Mouse (Mus musculus) liver, embryonic 13.5 days (tissue): Measurements from ENCODE around the gene Hsd17b3. TPM values are rescaled to one million over a fixed set of nuclear protein-coding genes. Genes with fewer than 3 reads are reported as not detected.
A peak's percentile ranks its signal among the peaks of the same experiment; 100 is the strongest.

Source experiments
- ATAC-seq: fragments of 200-750 bp; cut with Nextera tagmentation; 2 replicates; pipeline ENCODE4 v1.8.0; 2017; ENCODE audit warnings: low read depth, mild to moderate bottlenecking, moderate number of reproducible peaks, moderate library complexity
- DNase-seq: peaks from one replicate; pipeline ENCODE4 v3.0.0; 2022
- H3K27ac ChIP-seq: fragments of 300-500 bp; sonication (generic); 2 replicates; pipeline ENCODE4 v1.5.1; 2015; ENCODE audit warnings: moderate library complexity, mild to moderate bottlenecking, inconsistent platforms
- H3K27me3 ChIP-seq: fragments of 300-500 bp; sonication (generic); 2 replicates; pipeline ENCODE4 v1.6.1; 2015; ENCODE audit warnings: mild to moderate bottlenecking, inconsistent platforms
- H3K36me3 ChIP-seq: fragments of 300-500 bp; sonication (generic); 2 replicates; pipeline ENCODE4 v1.6.1; 2015; ENCODE audit warnings: mild to moderate bottlenecking, inconsistent platforms
- H3K4me1 ChIP-seq: fragments of 300-500 bp; sonication (generic); replicated peaks from 2 replicates; pipeline ENCODE4 v1.6.1; 2015; ENCODE audit warnings: inconsistent platforms
- H3K4me2 ChIP-seq: fragments of 300-500 bp; sonication (generic); 2 replicates; pipeline ENCODE4 v1.6.1; 2015; ENCODE audit warnings: inconsistent platforms, mild to moderate bottlenecking, moderate library complexity
- H3K4me3 ChIP-seq: fragments of 300-500 bp; sonication (generic); replicated peaks from 2 replicates; pipeline ENCODE4 v1.5.1; 2015; ENCODE audit warnings: mild to moderate bottlenecking, inconsistent platforms
- H3K9ac ChIP-seq: fragments of 300-500 bp; sonication (generic); 2 replicates; pipeline ENCODE4 v1.6.1; 2015; ENCODE audit warnings: mild to moderate bottlenecking, inconsistent platforms
- H3K9me3 ChIP-seq: fragments of 300-500 bp; sonication (generic); replicated peaks from 2 replicates; pipeline ENCODE4 v1.6.1; 2016; ENCODE audit warnings: inconsistent platforms
- WGBS: fragments of 180-500 bp; shearing (Covaris S2); methylation state at CpG from one replicate; pipeline ENCODE4 v1.1.7; 2015; ENCODE audit not compliant: insufficient replicate concordance; 5-methylcytosine and 5-hydroxymethylcytosine counted together
- polyA plus RNA-seq: library from polyadenylated mRNA; unstranded; fragments of >200 nt; fragmentation: Nextera tagmentation; extraction: Ambion mirVana; gene quantifications from 2 replicates; pipeline ENCODE4 v1.2.1, GENCODE M21; 2015

The Hsd17b3 gene
- polyA plus RNA-seq = not detected in 2 replicates

DNA sequence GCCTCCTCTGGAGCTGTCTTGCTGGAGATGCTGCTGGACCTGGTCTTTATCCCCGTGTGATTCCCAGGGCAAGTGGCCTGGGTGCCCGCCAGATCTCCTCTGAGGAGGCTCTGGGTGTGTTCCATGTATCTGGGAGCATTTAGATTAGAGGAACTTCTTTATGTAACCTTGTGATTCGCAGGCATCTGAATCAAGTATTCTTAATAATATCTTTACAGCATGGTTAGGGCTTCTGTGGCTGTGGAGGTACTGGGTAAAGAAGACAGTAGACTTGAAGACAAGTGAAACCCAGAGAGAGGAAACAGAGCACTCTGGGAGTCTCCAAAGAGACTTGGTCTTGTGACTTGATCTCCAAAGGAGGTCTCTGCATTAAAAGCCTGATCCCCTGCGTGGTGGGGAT is at the start of gene Hsd17b3:
Gene Hsd17b3, minus strand, starts transcription at position 101 of the 400 bp plus-strand sequence.
- Histone ChIP-seq H3K36me3 (no peaks in the 10 kb centered on the region), H3K4me1 (no peaks in the 10 kb centered on the region), H3K4me3 (no peak within 1 kb of the TSS), H3K27me3 (no peaks in the 10 kb centered on the region), H3K9ac (no peak within 1 kb of the TSS), H3K4me2 (no peak within 1 kb of the TSS), H3K27ac (no peak within 1 kb of the TSS), H3K9me3 (no peaks in the 10 kb centered on the region)
- whole genome bisulfite sequencing = 54% methylated on average over 4 of the region's 4 CpGs
- ATAC-seq (no peak), DNase-seq (no peak)

DNA sequence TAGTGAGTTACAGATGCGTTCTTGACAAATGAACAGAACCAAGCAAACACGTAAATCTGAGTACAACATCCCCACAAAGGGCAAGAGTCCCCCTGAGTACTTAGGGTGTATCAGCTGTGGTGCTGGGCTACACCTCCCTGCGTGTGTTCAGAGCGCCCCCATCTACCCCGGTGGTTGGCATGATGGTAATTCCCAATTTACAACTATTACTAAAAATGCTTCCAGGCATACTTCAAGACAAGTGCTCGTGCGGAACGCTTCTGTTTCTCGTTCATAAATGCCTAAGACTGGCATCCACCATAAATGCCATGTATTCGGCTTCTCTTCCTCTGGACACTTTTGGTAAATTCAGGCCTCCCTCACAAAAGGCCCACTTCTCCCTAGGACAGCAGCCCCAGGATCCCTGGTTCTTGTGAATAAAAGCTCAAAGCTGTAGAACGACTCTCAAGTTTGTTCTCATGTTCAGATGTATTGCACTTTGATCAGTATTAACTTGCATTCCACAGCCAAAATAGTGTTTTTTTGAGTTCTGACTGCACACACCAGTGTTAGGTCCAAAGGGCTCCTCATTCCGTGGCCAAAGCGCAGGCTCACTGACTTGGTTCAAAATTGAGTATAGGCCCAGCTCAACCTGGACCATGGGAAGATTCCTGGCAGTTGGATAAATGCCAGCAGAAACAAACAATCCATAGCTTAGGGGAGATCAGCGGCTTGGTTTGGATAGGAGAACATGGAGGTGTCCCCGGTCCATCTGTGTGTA is 40.8 kb upstream of the Hsd17b3 start:
- DNase-seq (no peak), ATAC-seq (peak; percentile 79)
- peak overlapping the region; percentile 69 for H3K9ac ChIP-seq
- H3K27me3 ChIP-seq = no peaks in the 10 kb centered on the region
- H3K9me3 ChIP-seq = no peaks in the 10 kb centered on the region
- peak overlapping the region; percentile 50 for H3K27ac ChIP-seq
- H3K36me3 ChIP-seq = peaks cover 37% of the 10 kb centered on the region
- H3K4me1 ChIP-seq = peaks cover 26% of the 10 kb centered on the region
- 43% methylated on average over 15 of the region's 15 CpGs for WGBS
- H3K4me3 ChIP-seq = peak overlapping the region; percentile 64
- peak overlapping the region; percentile 70 for H3K4me2 ChIP-seq

- WGBS = 6% methylated on average over 42 of the region's 44 CpGs
- H3K27ac ChIP-seq = peak within 1 kb of the TSS; percentile 50
- peak within 1 kb of the TSS; percentile 64 for H3K4me3 ChIP-seq
- peaks cover 29% of the 10 kb centered on the region for H3K36me3 ChIP-seq
- H3K4me2 ChIP-seq = peak within 1 kb of the TSS; percentile 70
- H3K4me1 ChIP-seq = peaks cover 26% of the 10 kb centered on the region
- peak; percentile 84 for ATAC-seq
- H3K9ac ChIP-seq = peak within 1 kb of the TSS; percentile 69
- DNase-seq = no peak
- H3K9me3 ChIP-seq = no peaks in the 10 kb centered on the region
- H3K27me3 ChIP-seq = no peaks in the 10 kb centered on the region
These were observed 40.0 kb upstream of the Hsd17b3 start, which contains the start of gene Slc35d2 for GRCm38 (mm10) chr13:64128858-64129615. Slc35d2 (minus strand) TSS chr13:64129368.

GRCm38 (mm10) chr13:64126316-64126715 is 37.3 kb upstream of the Hsd17b3 start:
- DNase-seq (no peak), ATAC-seq (no peak)
- no peak overlapping the region for H3K4me2 ChIP-seq
- H3K9ac ChIP-seq = no peak overlapping the region
- H3K4me3 ChIP-seq = no peak overlapping the region
- H3K27me3 ChIP-seq = no peaks in the 10 kb centered on the region
- no peak overlapping the region for H3K27ac ChIP-seq
- 55% methylated on average over 4 of the region's 4 CpGs for WGBS
- peaks cover 11% of the 10 kb centered on the region for H3K36me3 ChIP-seq
- H3K4me1 ChIP-seq = peaks cover 27% of the 10 kb centered on the region
- no peaks in the 10 kb centered on the region for H3K9me3 ChIP-seq

- WGBS = 90% methylated on average over 6 of the region's 6 CpGs
- Histone ChIP-seq H3K4me3 (no peak overlapping the region), H3K9me3 (no peaks in the 10 kb centered on the region)
These were observed 35.9 kb upstream of the Hsd17b3 start for GRCm38 (mm10) chr13:64124886-64125285.

GRCm38 (mm10) chr13:64123491-64124188 is 34.6 kb upstream of the Hsd17b3 start:
- ATAC-seq = no peak
- DNase-seq = no peak
- Histone ChIP-seq H3K27me3 (no peaks in the 10 kb centered on the region), H3K27ac (no peak overlapping the region), H3K9me3 (no peaks in the 10 kb centered on the region), H3K4me3 (no peak overlapping the region), H3K9ac (no peak overlapping the region), H3K4me2 (no peak overlapping the region), H3K4me1 (peaks cover 12% of the 10 kb centered on the region; the same call in 1 of the 2 replicates), H3K36me3 (no peaks in the 10 kb centered on the region)
- 34% methylated on average over 6 of the region's 6 CpGs for WGBS

More at GRCm38 (mm10) chr13:64124886-64125285, 35.9 kb upstream of the Hsd17b3 start:
- ATAC-seq (no peak), DNase-seq (no peak)
- Histone ChIP-seq H3K9ac (no peak overlapping the region), H3K4me2 (no peak overlapping the region), H3K27ac (no peak overlapping the region), H3K4me1 (peaks cover 23% of the 10 kb centered on the region), H3K36me3 (peaks cover under 1% of the 10 kb centered on the region; the same call in 1 of the 2 replicates), H3K27me3 (no peaks in the 10 kb centered on the region)

DNA sequence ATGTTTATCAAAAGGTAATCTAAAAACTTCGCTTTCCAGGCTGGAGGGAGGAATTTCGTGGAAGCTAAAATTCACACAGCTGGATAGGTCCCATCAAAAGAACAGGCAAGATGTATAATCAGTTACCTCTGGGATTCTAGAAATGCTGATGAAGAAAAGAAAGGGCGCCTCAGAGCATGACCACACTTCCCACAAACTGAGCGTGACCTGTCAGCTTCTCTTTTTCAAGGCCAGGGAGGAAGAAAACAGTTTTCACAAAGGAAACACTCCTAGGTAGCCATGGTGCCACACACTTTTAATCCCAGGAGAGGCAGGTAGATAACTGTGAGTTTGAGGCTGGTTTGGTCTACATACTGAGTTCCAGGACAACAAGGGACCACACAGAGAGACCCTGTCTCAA is 31.7 kb upstream of the Hsd17b3 start:
- H3K27me3 ChIP-seq = no peaks in the 10 kb centered on the region
- no peak for ATAC-seq
- WGBS = 33% methylated on average over 4 of the region's 4 CpGs

GRCm38 (mm10) chr13:64117442-64117841 is 28.4 kb upstream of the Hsd17b3 start:
- H3K36me3 ChIP-seq = no peaks in the 10 kb centered on the region
- H3K27me3 ChIP-seq = no peaks in the 10 kb centered on the region
- 41% methylated on average over 2 of the region's 2 CpGs for WGBS
- no peak overlapping the region for H3K4me2 ChIP-seq
- H3K4me3 ChIP-seq = no peak overlapping the region
- no peak for ATAC-seq
- no peak overlapping the region for H3K9ac ChIP-seq
- H3K27ac ChIP-seq = no peak overlapping the region
- no peak for DNase-seq
- H3K4me1 ChIP-seq = peaks cover 3% of the 10 kb centered on the region; the same call in 1 of the 2 replicates
- no peaks in the 10 kb centered on the region for H3K9me3 ChIP-seq

More for the DNA sequence above, 31.7 kb upstream of the Hsd17b3 start:
- no peak overlapping the region for H3K27ac ChIP-seq
- no peaks in the 10 kb centered on the region for H3K36me3 ChIP-seq
- H3K4me3 ChIP-seq = no peak overlapping the region
- H3K4me2 ChIP-seq = no peak overlapping the region
- peaks cover 7% of the 10 kb centered on the region; the same call in 1 of the 2 replicates for H3K4me1 ChIP-seq
- no peak overlapping the region for H3K9ac ChIP-seq
- DNase-seq = no peak
- no peaks in the 10 kb centered on the region for H3K9me3 ChIP-seq

DNA sequence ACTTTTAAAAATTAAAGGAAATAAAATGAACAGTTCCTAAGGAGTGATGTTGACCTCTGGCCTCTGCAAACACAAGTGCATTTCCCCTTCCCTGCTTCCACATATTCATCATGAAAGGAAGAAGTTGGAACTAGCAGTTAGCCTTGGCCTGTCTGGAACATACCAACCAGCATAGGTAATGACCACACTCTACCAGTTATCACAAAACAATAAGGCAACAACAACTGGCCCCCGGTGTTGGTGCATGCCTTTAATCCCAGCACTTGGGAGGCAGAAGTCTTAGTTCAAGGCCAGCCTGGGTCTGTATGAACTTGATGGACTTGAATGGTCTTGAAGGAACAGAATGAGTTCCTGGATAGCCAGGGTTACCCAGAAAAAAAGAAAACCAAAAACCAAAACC is 21.4 kb upstream of the Hsd17b3 start:
- 79% methylated on average over 1 of the region's 1 CpGs for WGBS
- peaks cover 13% of the 10 kb centered on the region for H3K4me1 ChIP-seq
- ATAC-seq = no peak
- no peaks in the 10 kb centered on the region for H3K27me3 ChIP-seq
- H3K36me3 ChIP-seq = no peaks in the 10 kb centered on the region
- no peak overlapping the region for H3K9ac ChIP-seq
- no peak overlapping the region for H3K27ac ChIP-seq
- H3K4me3 ChIP-seq = no peak overlapping the region
- no peak for DNase-seq
- H3K4me2 ChIP-seq = no peak overlapping the region
- H3K9me3 ChIP-seq = no peaks in the 10 kb centered on the region

GRCm38 (mm10) chr13:64108381-64108850 is 19.4 kb upstream of the Hsd17b3 start:
- ATAC-seq = no peak; the same call in 1 of the 2 replicates
- no peak overlapping the region for H3K9ac ChIP-seq
- no peak overlapping the region for H3K27ac ChIP-seq
- H3K27me3 ChIP-seq = no peaks in the 10 kb centered on the region
- no peak for DNase-seq
- H3K9me3 ChIP-seq = no peaks in the 10 kb centered on the region
- peaks cover 13% of the 10 kb centered on the region for H3K4me1 ChIP-seq
- peak overlapping the region; percentile 19; the same call in 1 of the 2 replicates for H3K4me2 ChIP-seq
- 8% methylated on average over 5 of the region's 5 CpGs for WGBS
- H3K36me3 ChIP-seq = no peaks in the 10 kb centered on the region
- H3K4me3 ChIP-seq = no peak overlapping the region

DNA sequence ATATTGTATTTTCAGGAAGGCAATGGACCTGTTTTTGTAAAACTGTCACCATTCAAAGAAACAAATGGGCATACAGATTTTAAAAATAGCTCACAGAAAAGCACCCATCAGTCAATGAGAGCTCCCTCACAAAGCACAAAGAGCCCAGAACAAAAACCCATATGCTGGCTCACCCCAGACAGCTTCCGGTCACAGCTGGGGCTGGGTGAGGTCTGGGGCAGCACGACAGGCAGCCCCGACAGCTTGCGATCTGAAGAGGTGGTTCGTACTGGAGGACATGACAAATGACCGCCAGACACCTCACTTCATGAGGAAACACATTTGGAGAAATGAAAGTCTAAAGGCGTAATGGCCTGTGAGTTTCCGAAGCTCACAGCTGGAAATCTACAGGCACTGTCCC is 18.5 kb upstream of the Hsd17b3 start:
- ATAC-seq (no peak), DNase-seq (no peak)
- Histone ChIP-seq H3K36me3 (no peaks in the 10 kb centered on the region), H3K4me1 (peaks cover 13% of the 10 kb centered on the region), H3K4me2 (no peak overlapping the region), H3K27me3 (no peaks in the 10 kb centered on the region), H3K9me3 (no peaks in the 10 kb centered on the region), H3K4me3 (no peak overlapping the region), H3K27ac (0 out of 2 replicates have a peak overlapping the region, but pooled peaks have one; percentile 7), H3K9ac (no peak overlapping the region)
- WGBS = 40% methylated on average over 8 of the region's 8 CpGs
